Mouse (Mus musculus) kidney, adult 2 months (tissue): ENCODE measurements around the gene Olfr399.

ENCODE experiments used
- CTCF ChIP-seq: fragments of 200-500 bp; conservative IDR thresholded peaks from 2 replicates; pipeline ENCODE4 v1.5.1; 2011; ENCODE audit warnings: low read depth, mild to moderate bottlenecking, control low read depth, low read length, moderate library complexity, mixed read lengths; ENCODE audit not compliant: insufficient read depth, insufficient read length
- POLR2A ChIP-seq: fragments of 200-500 bp; IDR thresholded peaks from one replicate; pipeline ENCODE4 v1.6.1; 2011; ENCODE audit warnings: low read depth, low read length, control low read depth

GRCm38 (mm10) chr11:74105066-74105465, 48.7 kb upstream of the Olfr399 start:
- TF ChIP-seq CTCF (no peak), POLR2A (no peak)
